Mouse (Mus musculus): ENCODE measurements at regions not wholly inside any gene's neighbourhood (a gene's known extent, or its start where the extent isn't known, plus 50 kb on each side); places are given as distances from the start of the nearest gene placed in this dataset.

DNA sequence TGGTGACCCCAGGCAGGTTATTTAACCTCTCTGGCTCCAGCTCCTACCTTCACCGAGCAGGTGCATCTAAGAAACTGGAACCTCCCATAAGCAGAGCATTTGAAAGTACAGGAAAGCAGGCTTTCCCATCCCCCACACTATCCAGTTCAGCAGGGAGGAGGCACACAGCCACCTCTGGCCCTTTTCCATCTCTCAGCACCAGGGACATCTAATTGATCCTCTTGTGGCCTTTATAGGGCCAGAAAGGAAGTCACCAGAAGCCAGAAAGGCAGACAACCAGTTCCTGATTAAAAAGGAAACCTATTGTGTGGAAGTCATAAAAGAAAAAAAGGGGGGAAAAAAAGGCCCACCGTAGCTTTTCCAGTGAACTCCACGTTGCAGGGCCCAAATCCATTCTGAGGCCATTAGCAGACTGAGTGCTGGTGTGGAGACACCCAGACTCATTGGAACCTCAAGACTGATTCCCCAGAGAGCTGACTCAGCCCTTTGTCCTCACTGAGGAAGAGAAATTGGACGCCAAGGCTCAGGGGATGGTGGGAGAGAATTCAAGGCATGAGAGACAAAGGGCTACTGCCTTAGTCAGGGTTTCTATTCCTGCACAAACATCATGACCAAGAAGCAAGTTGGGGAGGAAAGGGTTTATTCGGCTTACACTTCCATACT lies 163.2 kb upstream of the Zmiz1 start:
- no peak for TF ChIP-seq CTCF (IDR thresholded peaks at IDR 0.05; ENCODE audit: borderline replicate concordance, extremely low read depth, insufficient read depth, insufficient read length)
- no peak for TF ChIP-seq POLR2A (IDR thresholded peaks at IDR 0.05; ENCODE audit: borderline replicate concordance, extremely low read depth, insufficient read depth, insufficient read length, poor library complexity, severe bottlenecking)

Measured in brain, embryonic 14.5 days (tissue).